Mouse (Mus musculus): ENCODE measurements around the gene Ptpre. TPM values are rescaled to one million over a fixed set of nuclear protein-coding genes. Genes with fewer than 3 reads are reported as not detected.
"Not testable (repeated sequence)": the region's sequence is repeated elsewhere in the genome, so short reads cannot be mapped to it uniquely, and the experiment has no call there.

Ptpre gene
- total and polyA plus RNA-seq, 2 experiments = 0.75 to 1.1 TPM

GRCm38 (mm10) chr7:135616479-135616878 is 79.2 kb downstream of the Ptpre start:
- not testable (repeated sequence) for H3K9ac ChIP-seq (ENCODE audit: low read depth, low read length); DNase-seq (ENCODE audit: extremely low read depth, low read depth, low spot score); H3K27ac ChIP-seq (replicated peaks; ENCODE audit: insufficient read depth, low read depth, low read length); H3K4me1 ChIP-seq (ENCODE audit: control insufficient read depth, insufficient read depth, low read length); H3K27me3 ChIP-seq (ENCODE audit: control insufficient read depth, insufficient read depth, low read length); H3K79me2 ChIP-seq (ENCODE audit: control insufficient read depth, insufficient read depth, low read length); H3K36me3 ChIP-seq (ENCODE audit: control insufficient read depth, insufficient read depth, low read length); H3K4me3 ChIP-seq (ENCODE audit: insufficient read depth, low read depth, low read length)
- 0 out of 2 replicates have a peak, but pooled peaks have one; percentile 25 for TF ChIP-seq CTCF (IDR thresholded peaks at IDR 0.05; ENCODE audit: low read depth, low read length)

DNA sequence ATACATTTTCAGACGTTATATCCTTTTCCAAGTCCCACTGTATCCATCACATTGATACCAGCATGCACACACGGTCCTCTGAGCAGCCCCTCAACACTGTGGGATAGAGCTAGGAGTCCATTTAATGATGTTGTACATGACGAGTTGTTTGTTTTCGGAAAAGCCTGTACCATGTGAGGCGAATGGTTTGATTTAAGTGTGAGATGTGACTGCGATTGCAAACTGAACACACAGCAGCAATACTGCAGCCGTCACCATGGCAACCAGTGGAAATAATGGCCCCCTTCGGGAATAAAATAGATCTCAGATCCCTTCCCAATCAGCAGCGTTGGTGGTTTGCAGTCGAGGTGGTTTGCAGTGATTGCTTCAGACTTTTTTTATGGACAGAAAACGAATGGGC is 80.5 kb downstream of the Ptpre start:
- 88% methylated on average over 11 of the region's 11 CpGs for WGBS
- H3K9ac ChIP-seq (ENCODE audit: low read depth, low read length) = no peak overlapping the region

GRCm38 (mm10) chr7:135621649-135622048 is 84.4 kb downstream of the Ptpre start:
- DNase-seq (ENCODE audit: extremely low read depth, low read depth, low spot score) = no peak
- no peaks in the 10 kb centered on the region for H3K27me3 ChIP-seq (ENCODE audit: control insufficient read depth, insufficient read depth, low read length)
- H3K79me2 ChIP-seq (ENCODE audit: control insufficient read depth, insufficient read depth, low read length) = no peaks in the 10 kb centered on the region
- H3K27ac ChIP-seq (replicated peaks; ENCODE audit: insufficient read depth, low read depth, low read length) = no peak overlapping the region
- WGBS = 76% methylated on average over 6 of the region's 6 CpGs
- TF ChIP-seq CTCF (IDR thresholded peaks at IDR 0.05; ENCODE audit: low read depth, low read length) (no peak), POLR2A (IDR thresholded peaks at IDR 0.05; ENCODE audit: extremely low read depth, insufficient read depth, low read length) (no peak)
- H3K4me3 ChIP-seq (ENCODE audit: insufficient read depth, low read depth, low read length) = no peak overlapping the region
- H3K4me1 ChIP-seq (ENCODE audit: control insufficient read depth, insufficient read depth, low read length) = no peaks in the 10 kb centered on the region
- H3K9ac ChIP-seq (ENCODE audit: low read depth, low read length) = no peak overlapping the region
- H3K36me3 ChIP-seq (ENCODE audit: control insufficient read depth, insufficient read depth, low read length) = no peaks in the 10 kb centered on the region

More for the DNA sequence above, 80.5 kb downstream of the Ptpre start:
- no peaks in the 10 kb centered on the region for H3K27me3 ChIP-seq (ENCODE audit: control insufficient read depth, insufficient read depth, low read length)
- H3K79me2 ChIP-seq (ENCODE audit: control insufficient read depth, insufficient read depth, low read length) = no peaks in the 10 kb centered on the region
- no peak overlapping the region for H3K4me3 ChIP-seq (ENCODE audit: insufficient read depth, low read depth, low read length)
- no peaks in the 10 kb centered on the region for H3K36me3 ChIP-seq (ENCODE audit: control insufficient read depth, insufficient read depth, low read length)
- TF ChIP-seq POLR2A (IDR thresholded peaks at IDR 0.05; ENCODE audit: extremely low read depth, insufficient read depth, low read length) = no peak
- no peak for TF ChIP-seq CTCF (IDR thresholded peaks at IDR 0.05; ENCODE audit: low read depth, low read length)
- DNase-seq (ENCODE audit: extremely low read depth, low read depth, low spot score) = no peak
- no peaks in the 10 kb centered on the region for H3K4me1 ChIP-seq (ENCODE audit: control insufficient read depth, insufficient read depth, low read length)
- H3K27ac ChIP-seq (replicated peaks; ENCODE audit: insufficient read depth, low read depth, low read length) = no peak overlapping the region

DNA sequence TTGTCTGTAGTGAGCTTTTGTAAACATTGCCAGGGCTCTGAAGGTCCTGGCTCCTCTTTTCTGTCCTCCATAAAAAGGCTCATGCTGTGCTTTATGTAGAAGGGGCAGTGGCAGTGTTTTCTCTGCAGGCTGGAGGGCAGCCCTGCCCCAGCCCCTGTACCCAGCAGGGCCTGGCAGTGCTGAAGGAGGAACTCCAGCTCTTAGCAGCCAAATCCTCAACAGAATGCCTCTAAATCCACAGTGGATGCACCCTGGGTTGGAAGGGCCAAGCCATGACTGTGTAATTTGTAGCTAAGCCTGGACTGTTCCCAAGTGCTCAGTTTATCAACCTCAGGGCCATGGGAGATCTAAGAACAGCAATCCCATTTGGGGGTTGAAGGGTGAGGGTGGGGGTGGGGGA is 85.0 kb downstream of the Ptpre start:
- TF ChIP-seq POLR2A (IDR thresholded peaks at IDR 0.05; ENCODE audit: extremely low read depth, insufficient read depth, low read length) (no peak), CTCF (IDR thresholded peaks at IDR 0.05; ENCODE audit: low read depth, low read length) (no peak)
- Histone ChIP-seq H3K79me2 (ENCODE audit: control insufficient read depth, insufficient read depth, low read length) (no peaks in the 10 kb centered on the region), H3K36me3 (ENCODE audit: control insufficient read depth, insufficient read depth, low read length) (no peaks in the 10 kb centered on the region), H3K9ac (ENCODE audit: low read depth, low read length) (no peak overlapping the region), H3K27me3 (ENCODE audit: control insufficient read depth, insufficient read depth, low read length) (no peaks in the 10 kb centered on the region), H3K4me1 (ENCODE audit: control insufficient read depth, insufficient read depth, low read length) (no peaks in the 10 kb centered on the region), H3K4me3 (ENCODE audit: insufficient read depth, low read depth, low read length) (no peak overlapping the region), H3K27ac (replicated peaks; ENCODE audit: insufficient read depth, low read depth, low read length) (no peak overlapping the region)
- no peak for DNase-seq (ENCODE audit: extremely low read depth, low read depth, low spot score)

DNA sequence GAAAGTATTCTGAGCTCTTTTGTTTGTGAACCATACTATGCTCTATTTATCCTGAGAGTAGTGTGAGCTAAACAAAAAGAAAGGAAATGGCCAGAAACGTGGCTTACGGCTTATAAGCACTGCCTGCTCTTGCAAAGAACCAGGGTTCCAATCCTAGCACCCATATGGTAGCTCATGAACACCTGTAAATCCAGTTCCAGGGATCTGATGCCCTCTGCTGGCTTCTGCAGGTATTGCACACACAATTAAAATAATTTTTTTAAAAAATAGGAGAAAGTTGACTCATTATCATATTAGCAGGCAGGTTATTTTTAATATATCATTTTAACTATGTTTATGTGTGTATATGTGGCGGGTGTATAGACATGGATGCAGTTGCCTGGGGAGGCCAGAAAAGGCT is 87.6 kb downstream of the Ptpre start:
- Histone ChIP-seq H3K4me3 (ENCODE audit: insufficient read depth, low read depth, low read length) (no peak overlapping the region), H3K9ac (ENCODE audit: low read depth, low read length) (no peak overlapping the region), H3K27me3 (ENCODE audit: control insufficient read depth, insufficient read depth, low read length) (no peaks in the 10 kb centered on the region), H3K36me3 (ENCODE audit: control insufficient read depth, insufficient read depth, low read length) (no peaks in the 10 kb centered on the region), H3K27ac (replicated peaks; ENCODE audit: insufficient read depth, low read depth, low read length) (no peak overlapping the region), H3K4me1 (ENCODE audit: control insufficient read depth, insufficient read depth, low read length) (no peaks in the 10 kb centered on the region), H3K79me2 (ENCODE audit: control insufficient read depth, insufficient read depth, low read length) (no peaks in the 10 kb centered on the region)
- peak; percentile 25 for DNase-seq (ENCODE audit: extremely low read depth, low read depth, low spot score)
- 64% methylated on average over 3 of the region's 3 CpGs for WGBS
- TF ChIP-seq POLR2A (IDR thresholded peaks at IDR 0.05; ENCODE audit: extremely low read depth, insufficient read depth, low read length) (no peak), CTCF (IDR thresholded peaks at IDR 0.05; ENCODE audit: low read depth, low read length) (no peak)

DNA sequence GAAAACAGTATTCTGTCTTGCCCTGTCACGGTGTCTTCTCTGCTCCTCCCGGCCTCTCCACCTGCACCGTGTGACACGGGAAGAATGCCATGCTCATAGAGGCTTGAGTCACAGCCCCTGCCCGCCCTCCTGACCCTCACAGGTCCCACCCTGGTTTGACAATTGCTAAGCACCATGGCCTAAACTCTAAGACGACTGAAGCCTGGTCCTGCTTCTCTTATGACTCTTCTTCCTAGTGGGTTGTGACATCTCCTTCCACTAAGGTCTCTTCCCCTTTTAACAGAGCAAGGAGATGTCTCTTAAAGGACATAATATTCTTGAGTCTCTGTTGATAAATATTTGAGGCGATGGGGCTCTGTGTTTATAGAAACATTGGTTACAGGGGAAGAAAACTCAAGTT is 91.1 kb downstream of the Ptpre start:
- TF ChIP-seq CTCF (IDR thresholded peaks at IDR 0.05; ENCODE audit: low read depth, low read length) (no peak), POLR2A (IDR thresholded peaks at IDR 0.05; ENCODE audit: extremely low read depth, insufficient read depth, low read length) (no peak)
- no peaks in the 10 kb centered on the region for H3K27me3 ChIP-seq (ENCODE audit: control insufficient read depth, insufficient read depth, low read length)
- 79% methylated on average over 7 of the region's 7 CpGs for WGBS
- H3K4me3 ChIP-seq (ENCODE audit: insufficient read depth, low read depth, low read length) = no peak overlapping the region
- DNase-seq (ENCODE audit: extremely low read depth, low read depth, low spot score) = no peak
- H3K9ac ChIP-seq (ENCODE audit: low read depth, low read length) = no peak overlapping the region
- H3K36me3 ChIP-seq (ENCODE audit: control insufficient read depth, insufficient read depth, low read length) = no peaks in the 10 kb centered on the region
- no peaks in the 10 kb centered on the region for H3K79me2 ChIP-seq (ENCODE audit: control insufficient read depth, insufficient read depth, low read length)
- H3K27ac ChIP-seq (replicated peaks; ENCODE audit: insufficient read depth, low read depth, low read length) = no peak overlapping the region
- no peaks in the 10 kb centered on the region for H3K4me1 ChIP-seq (ENCODE audit: control insufficient read depth, insufficient read depth, low read length)

Data from liver, adult 2 months (tissue).